Mouse (Mus musculus) myocyte (in vitro differentiated cells): ENCODE results near the gene Relt. TPM values are rescaled to one million over a fixed set of nuclear protein-coding genes. Genes with fewer than 3 reads are reported as not detected.
"Not testable (repeated sequence)": the region's sequence is repeated elsewhere in the genome, so short reads cannot be mapped to it uniquely, and the experiment has no call there.

Experiments used
- H3K27me3 ChIP-seq: one replicate; pipeline ENCODE4 v1.6.1; 2011; ENCODE audit not compliant: control insufficient read depth, insufficient read depth, insufficient read length
- H3K36me3 ChIP-seq: one replicate; pipeline ENCODE4 v1.6.1; 2011; ENCODE audit not compliant: control insufficient read depth, insufficient read depth
- H3K4me2 ChIP-seq: one replicate; pipeline ENCODE4 v1.6.1; 2011; ENCODE audit warnings: low read depth, control low read depth
- H3K4me3 ChIP-seq: one replicate; pipeline ENCODE4 v1.5.1; 2011; ENCODE audit warnings: mild to moderate bottlenecking, control low read depth, moderate library complexity
- H3K79me2 ChIP-seq: one replicate; pipeline ENCODE4 v1.6.1; 2011; ENCODE audit not compliant: control insufficient read depth, insufficient read depth
- H3ac ChIP-seq: one replicate; pipeline ENCODE4 v1.6.1; 2011; ENCODE audit not compliant: control insufficient read depth, insufficient read length
- CEBPB ChIP-seq: IDR thresholded peaks from 2 replicates; pipeline ENCODE4 v1.6.1; 2011; ENCODE audit warnings: mild to moderate bottlenecking, moderate library complexity; ENCODE audit not compliant: poor library complexity, insufficient read depth, severe bottlenecking
- E2F4 ChIP-seq: IDR thresholded peaks from one replicate; pipeline ENCODE4 v1.6.1; 2011; ENCODE audit warnings: mild to moderate bottlenecking, control low read depth, moderate library complexity; ENCODE audit not compliant: insufficient read depth
- MAX ChIP-seq: IDR thresholded peaks from one replicate; pipeline ENCODE4 v1.6.1; 2011; ENCODE audit warnings: low read depth, mild to moderate bottlenecking, control low read depth
- MYOD1 ChIP-seq, 3 experiments: IDR thresholded peaks; one replicate each; pipeline ENCODE4 v1.6.1; 2011; ENCODE audit warnings: control low read depth in 2 of 3, low read depth in 2 of 3, mild to moderate bottlenecking in 2 of 3, moderate library complexity in 1 of 3; ENCODE audit not compliant: insufficient read length in 2 of 3, control insufficient read depth in 1 of 3
- MYOG ChIP-seq, 3 experiments: IDR thresholded peaks; one replicate each; pipeline ENCODE4 v1.6.1; 2011; ENCODE audit warnings: control low read depth in 2 of 3, low read depth in 2 of 3, mild to moderate bottlenecking in 2 of 3; ENCODE audit not compliant: insufficient read length in 2 of 3, control insufficient read depth in 1 of 3, insufficient read depth in 1 of 3
- POLR2A ChIP-seq: IDR thresholded peaks from one replicate; pipeline ENCODE4 v1.6.1; 2011; ENCODE audit warnings: low read depth, mild to moderate bottlenecking, control low read depth, moderate library complexity; ENCODE audit not compliant: insufficient read length
- POLR2AphosphoS2 ChIP-seq: IDR thresholded peaks from one replicate; pipeline ENCODE4 v1.6.1; 2011; ENCODE audit warnings: low read depth, control low read depth; ENCODE audit not compliant: insufficient read length
- REST ChIP-seq: IDR thresholded peaks from one replicate; pipeline ENCODE4 v1.6.1; 2011; ENCODE audit warnings: mild to moderate bottlenecking, control low read depth, moderate library complexity; ENCODE audit not compliant: insufficient read depth, insufficient read length
- SRF ChIP-seq: IDR thresholded peaks from one replicate; pipeline ENCODE4 v1.6.1; 2011; ENCODE audit warnings: low read depth; ENCODE audit not compliant: control insufficient read depth, insufficient read length
- TCF12 ChIP-seq: IDR thresholded peaks from one replicate; pipeline ENCODE4 v1.6.1; 2011; ENCODE audit warnings: mild to moderate bottlenecking, control low read depth; ENCODE audit not compliant: poor library complexity, insufficient read depth, severe bottlenecking
- TCF3 ChIP-seq: IDR thresholded peaks from one replicate; pipeline ENCODE4 v1.6.1; 2011; ENCODE audit warnings: low read depth, control low read depth; ENCODE audit not compliant: insufficient read length
- USF1 ChIP-seq: IDR thresholded peaks from one replicate; pipeline ENCODE4 v1.6.1; 2011; ENCODE audit warnings: low read depth, mild to moderate bottlenecking, control low read depth, moderate library complexity
- polyA plus RNA-seq: library from polyadenylated mRNA; unstranded; fragments of >200 nt; fragmentation: generic; extraction: Trizol; gene quantifications from one replicate; pipeline ENCODE4 v1.2.1, GENCODE M21; 2012; ENCODE audit warnings: missing spikeins

Gene Relt
- polyA plus RNA-seq, 1 experiment: 6.5 TPM

DNA sequence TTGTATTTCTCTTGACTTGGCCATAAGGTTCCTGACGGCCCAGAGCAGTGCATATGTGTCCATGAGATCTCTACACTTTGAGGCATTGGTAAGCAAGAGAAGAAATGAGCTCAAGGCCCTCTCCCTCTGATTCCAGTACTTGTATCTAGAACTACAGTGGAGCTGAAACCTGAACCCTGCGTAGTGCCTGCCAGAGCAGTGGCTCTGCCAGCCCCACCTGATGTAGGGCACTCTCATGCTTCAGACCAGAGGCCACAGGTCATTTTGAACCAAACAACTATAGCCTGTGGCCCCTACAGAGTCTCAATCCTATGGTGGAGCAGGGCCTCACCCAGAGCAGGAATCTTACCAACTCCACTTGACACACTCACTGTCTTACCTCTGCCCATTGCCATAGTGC lies 13.7 kb downstream of the Relt start:
- Histone ChIP-seq H3K79me2 (no peaks in the 10 kb centered on the region), H3K4me2 (no peak overlapping the region), H3ac (no peak overlapping the region), H3K4me3 (no peak overlapping the region), H3K27me3 (no peaks in the 10 kb centered on the region), H3K36me3 (no peaks in the 10 kb centered on the region)
- TF ChIP-seq POLR2AphosphoS2 (no peak), MYOG (IDR thresholded peaks at IDR 0.05; ENCODE audit: control insufficient read depth in 1 of 3, insufficient read depth in 1 of 3, insufficient read length in 2 of 3, low read depth in 2 of 3) (no peak), E2F4 (no peak), TCF3 (no peak), USF1 (no peak), TCF12 (no peak), MAX (no peak), REST (no peak), SRF (no peak), CEBPB (no peak), MYOD1 (IDR thresholded peaks at IDR 0.05; ENCODE audit: control insufficient read depth in 1 of 3, insufficient read length in 2 of 3, low read depth in 2 of 3) (no peak), POLR2A (no peak)

DNA sequence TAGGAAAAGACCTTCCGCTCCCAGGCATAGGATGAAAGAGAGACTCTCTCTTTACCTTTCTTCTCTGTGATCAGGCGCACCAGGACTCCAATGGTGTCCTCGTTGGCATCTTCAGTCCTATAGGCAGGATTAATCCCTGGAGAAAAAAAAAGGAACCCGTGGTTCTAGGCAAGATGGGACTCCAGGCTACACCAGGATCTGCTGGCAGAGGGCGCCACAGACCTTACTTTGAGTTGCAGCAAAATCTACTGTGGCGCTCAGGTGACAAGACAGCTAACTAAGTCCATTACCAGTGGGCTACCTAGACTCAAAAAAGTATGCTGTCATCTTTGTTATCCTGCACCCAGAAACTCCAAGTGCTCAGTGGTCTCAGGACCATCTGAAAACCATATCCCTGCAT lies 14.5 kb downstream of the Relt start:
- no peak overlapping the region for H3ac ChIP-seq

DNA sequence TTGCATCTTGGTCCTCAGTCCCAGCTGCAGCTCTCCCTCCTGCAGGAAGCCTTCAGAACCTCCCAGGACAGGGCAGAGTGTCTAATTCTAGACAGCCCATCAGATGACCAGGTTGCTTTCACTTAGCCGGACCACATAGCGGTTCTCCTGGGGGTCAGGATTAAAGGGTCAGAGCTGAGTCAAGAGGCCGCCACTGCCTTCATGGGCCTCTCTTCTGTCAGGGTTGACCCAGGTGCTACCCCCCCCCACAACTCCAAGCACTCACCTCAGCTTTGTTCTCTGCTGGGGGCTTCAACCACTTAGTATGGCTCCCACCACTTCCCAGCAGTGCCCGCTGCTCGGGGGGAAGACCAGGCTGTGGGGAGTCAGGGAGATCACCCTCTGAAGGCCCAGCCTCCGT lies 16.1 kb downstream of the Relt start:
- Histone ChIP-seq H3K79me2 (no peaks in the 10 kb centered on the region), H3K27me3 (no peaks in the 10 kb centered on the region), H3K36me3 (no peaks in the 10 kb centered on the region), H3ac (no peak overlapping the region), H3K4me3 (no peak overlapping the region), H3K4me2 (no peak overlapping the region)
- TF ChIP-seq MYOD1 (IDR thresholded peaks at IDR 0.05; ENCODE audit: control insufficient read depth in 1 of 3, insufficient read length in 2 of 3, low read depth in 2 of 3): no peak
- no peak for TF ChIP-seq TCF12
- TF ChIP-seq MYOG (IDR thresholded peaks at IDR 0.05; ENCODE audit: control insufficient read depth in 1 of 3, insufficient read depth in 1 of 3, insufficient read length in 2 of 3, low read depth in 2 of 3): no peak

More for the DNA sequence above, 14.5 kb downstream of the Relt start:
- Histone ChIP-seq H3K36me3 (no peaks in the 10 kb centered on the region), H3K79me2 (no peaks in the 10 kb centered on the region), H3K4me2 (no peak overlapping the region), H3K4me3 (no peak overlapping the region), H3K27me3 (no peaks in the 10 kb centered on the region)
- TF ChIP-seq POLR2AphosphoS2 (no peak), SRF (no peak), MAX (no peak), CEBPB (no peak), MYOD1 (IDR thresholded peaks at IDR 0.05; ENCODE audit: control insufficient read depth in 1 of 3, insufficient read length in 2 of 3, low read depth in 2 of 3) (no peak), POLR2A (no peak), E2F4 (no peak), MYOG (IDR thresholded peaks at IDR 0.05; ENCODE audit: control insufficient read depth in 1 of 3, insufficient read depth in 1 of 3, insufficient read length in 2 of 3, low read depth in 2 of 3) (no peak), TCF3 (no peak)

DNA sequence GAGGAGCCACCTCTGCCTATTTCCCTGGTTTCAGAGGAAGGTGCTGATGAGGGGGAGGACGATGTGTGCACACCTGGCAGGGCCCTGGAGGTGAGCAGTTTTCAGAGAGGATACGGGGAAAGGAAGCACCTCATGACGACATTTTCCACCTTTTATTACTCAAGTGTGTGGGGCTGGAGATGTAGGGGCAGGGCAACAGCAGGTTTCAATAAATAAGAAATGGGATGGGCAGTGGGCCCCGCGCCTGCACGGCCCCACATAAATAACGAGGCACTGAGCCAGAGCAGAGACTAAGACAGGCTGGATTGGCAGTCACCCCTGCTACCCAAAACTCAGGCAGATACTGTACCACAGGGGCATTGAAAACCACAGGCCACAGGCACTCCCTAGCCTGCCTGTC lies 17.2 kb downstream of the Relt start:
- H3K4me3 ChIP-seq, H3K4me2 ChIP-seq, H3ac ChIP-seq, H3K27me3 ChIP-seq, H3K79me2 ChIP-seq, H3K36me3 ChIP-seq: not testable (repeated sequence)

DNA sequence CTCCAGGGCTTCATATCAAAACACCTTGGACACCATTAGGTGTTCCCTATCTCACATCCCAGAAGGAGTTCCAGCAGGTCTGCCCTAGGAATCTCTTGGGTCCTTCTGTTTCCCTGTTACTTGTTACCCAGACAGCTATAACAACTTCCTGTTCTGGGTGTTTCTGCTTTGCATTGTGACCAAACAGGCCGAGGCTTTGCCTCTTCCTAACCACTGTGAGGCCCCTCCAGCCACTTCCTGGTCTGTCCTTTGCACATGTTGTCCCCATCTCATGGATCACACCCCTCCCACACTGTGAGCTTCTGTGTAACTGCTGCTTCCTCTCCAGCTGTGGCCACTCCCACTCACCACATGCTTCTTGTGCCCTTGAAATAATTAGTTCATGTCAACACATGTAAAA lies 17.8 kb downstream of the Relt start:
- TF ChIP-seq MYOG (IDR thresholded peaks at IDR 0.05; ENCODE audit: control insufficient read depth in 1 of 3, insufficient read depth in 1 of 3, insufficient read length in 2 of 3, low read depth in 2 of 3) (no peak), CEBPB (no peak), POLR2AphosphoS2 (no peak), TCF3 (no peak), MAX (no peak), TCF12 (no peak), POLR2A (no peak), REST (no peak), SRF (no peak), USF1 (no peak), E2F4 (no peak), MYOD1 (IDR thresholded peaks at IDR 0.05; ENCODE audit: control insufficient read depth in 1 of 3, insufficient read length in 2 of 3, low read depth in 2 of 3) (no peak)
- no peaks in the 10 kb centered on the region for H3K79me2 ChIP-seq
- no peak overlapping the region for H3ac ChIP-seq
- H3K4me2 ChIP-seq: no peak overlapping the region
- H3K4me3 ChIP-seq: no peak overlapping the region
- H3K27me3 ChIP-seq: no peaks in the 10 kb centered on the region
- no peaks in the 10 kb centered on the region for H3K36me3 ChIP-seq
